Mouse (Mus musculus) liver, embryonic 12.5 days (tissue): ENCODE results near the gene Nbl1. TPM values are rescaled to one million over a fixed set of nuclear protein-coding genes. Genes with fewer than 3 reads are reported as not detected.

Experiments
- ATAC-seq: fragments of 200-750 bp; cut with Nextera tagmentation; 2 replicates; pipeline ENCODE4 v1.8.0; 2017; ENCODE audit warnings: moderate number of reproducible peaks, mild to moderate bottlenecking, moderate library complexity
- H3K27ac ChIP-seq: fragments of 300-500 bp; sonication (generic); 2 replicates; pipeline ENCODE4 v1.5.1; 2016; ENCODE audit warnings: mild to moderate bottlenecking
- H3K27me3 ChIP-seq: fragments of 300-500 bp; sonication (generic); replicated peaks from 2 replicates; pipeline ENCODE4 v1.6.1; 2016; ENCODE audit warnings: mild to moderate bottlenecking, moderate library complexity
- H3K36me3 ChIP-seq: fragments of 300-500 bp; sonication (generic); 2 replicates; pipeline ENCODE4 v1.6.1; 2016; ENCODE audit warnings: mild to moderate bottlenecking, moderate library complexity
- H3K4me1 ChIP-seq: fragments of 300-500 bp; sonication (generic); 2 replicates; pipeline ENCODE4 v1.6.1; 2016
- H3K4me2 ChIP-seq: fragments of 300-500 bp; sonication (generic); 2 replicates; pipeline ENCODE4 v1.6.1; 2016; ENCODE audit warnings: mild to moderate bottlenecking, moderate library complexity
- H3K4me3 ChIP-seq: fragments of 300-500 bp; sonication (generic); 2 replicates; pipeline ENCODE4 v1.5.1; 2016; ENCODE audit warnings: mild to moderate bottlenecking, moderate library complexity
- H3K9ac ChIP-seq: fragments of 300-500 bp; sonication (generic); 2 replicates; pipeline ENCODE4 v1.6.1; 2016; ENCODE audit warnings: mild to moderate bottlenecking, moderate library complexity
- H3K9me3 ChIP-seq: fragments of 300-500 bp; sonication (generic); replicated peaks from 2 replicates; pipeline ENCODE4 v1.6.1; 2016; ENCODE audit warnings: mild to moderate bottlenecking, moderate library complexity
- WGBS: fragments of 180-500 bp; shearing (Covaris S2); methylation state at CpG from one replicate; pipeline ENCODE4 v1.1.7; 2016; ENCODE audit not compliant: insufficient replicate concordance; 5-methylcytosine and 5-hydroxymethylcytosine counted together
- polyA plus RNA-seq: library from polyadenylated mRNA; unstranded; fragments of >200 nt; fragmentation: Nextera tagmentation; extraction: Ambion mirVana; gene quantifications from 2 replicates; pipeline ENCODE4 v1.2.1, GENCODE M21; 2016

The Nbl1 gene
- polyA plus RNA-seq, 1 experiment from 2014 or later = 2.1 TPM

GRCm38 (mm10) chr4:139122557-139122956 lies 29.8 kb upstream of the Nbl1 start:
- peak overlapping the region; percentile 51 for H3K9ac ChIP-seq
- peak; percentile 68; the same call in 1 of the 2 replicates for ATAC-seq
- 44% methylated on average over 4 of the region's 4 CpGs for WGBS
- peaks cover 13% of the 10 kb centered on the region for H3K36me3 ChIP-seq
- peaks cover 87% of the 10 kb centered on the region for H3K4me1 ChIP-seq
- H3K27me3 ChIP-seq = no peaks in the 10 kb centered on the region
- peaks cover 6% of the 10 kb centered on the region for H3K9me3 ChIP-seq
- H3K4me3 ChIP-seq = no peak overlapping the region
- H3K27ac ChIP-seq = peak overlapping the region; percentile 54
- H3K4me2 ChIP-seq = peak overlapping the region; percentile 49

GRCm38 (mm10) chr4:139120998-139121397 lies 28.2 kb upstream of the Nbl1 start:
- Histone ChIP-seq H3K4me2 (no peak overlapping the region), H3K4me1 (peaks cover 98% of the 10 kb centered on the region)
- 42% methylated on average over 7 of the region's 7 CpGs for WGBS

GRCm38 (mm10) chr4:139120281-139120814 lies 27.6 kb upstream of the Nbl1 start:
- no peak for ATAC-seq
- Histone ChIP-seq H3K27me3 (no peaks in the 10 kb centered on the region), H3K9me3 (no peaks in the 10 kb centered on the region), H3K9ac (no peak overlapping the region), H3K27ac (no peak overlapping the region), H3K4me1 (peaks cover 99% of the 10 kb centered on the region), H3K4me3 (no peak overlapping the region), H3K4me2 (no peak overlapping the region), H3K36me3 (no peaks in the 10 kb centered on the region)
- 75% methylated on average over 4 of the region's 4 CpGs for WGBS

More at GRCm38 (mm10) chr4:139120998-139121397, 28.2 kb upstream of the Nbl1 start:
- no peak overlapping the region for H3K4me3 ChIP-seq
- no peak for ATAC-seq
- no peaks in the 10 kb centered on the region for H3K27me3 ChIP-seq
- no peaks in the 10 kb centered on the region for H3K9me3 ChIP-seq
- H3K27ac ChIP-seq = no peak overlapping the region
- H3K9ac ChIP-seq = no peak overlapping the region
- no peaks in the 10 kb centered on the region for H3K36me3 ChIP-seq

GRCm38 (mm10) chr4:139116356-139117063 lies 23.7 kb upstream of the Nbl1 start:
- no peaks in the 10 kb centered on the region for H3K9me3 ChIP-seq
- H3K36me3 ChIP-seq = no peaks in the 10 kb centered on the region
- peak overlapping the region; percentile 32 for H3K4me2 ChIP-seq
- no peaks in the 10 kb centered on the region for H3K27me3 ChIP-seq
- H3K4me1 ChIP-seq = peaks cover 91% of the 10 kb centered on the region
- peak overlapping the region; percentile 70 for H3K27ac ChIP-seq
- H3K4me3 ChIP-seq = no peak overlapping the region
- H3K9ac ChIP-seq = no peak overlapping the region
- peak; percentile 87 for ATAC-seq
- WGBS = 41% methylated on average over 3 of the region's 3 CpGs

- Histone ChIP-seq H3K9me3 (no peaks in the 10 kb centered on the region), H3K4me2 (no peak overlapping the region; the same call in 1 of the 2 replicates), H3K27ac (peak overlapping the region; percentile 70; the same call in 1 of the 2 replicates), H3K9ac (no peak overlapping the region), H3K27me3 (no peaks in the 10 kb centered on the region), H3K36me3 (no peaks in the 10 kb centered on the region), H3K4me1 (peaks cover 91% of the 10 kb centered on the region), H3K4me3 (no peak overlapping the region)
- 80% methylated on average over 4 of the region's 5 CpGs for WGBS
- ATAC-seq = no peak
Observed at GRCm38 (mm10) chr4:139115721-139116120, 22.9 kb upstream of the Nbl1 start.

- Histone ChIP-seq H3K9me3 (no peaks in the 10 kb centered on the region), H3K27ac (no peak overlapping the region), H3K9ac (no peak overlapping the region), H3K4me2 (no peak overlapping the region), H3K4me3 (no peak overlapping the region), H3K36me3 (peaks cover 6% of the 10 kb centered on the region), H3K27me3 (no peaks in the 10 kb centered on the region), H3K4me1 (peaks cover 74% of the 10 kb centered on the region)
- WGBS = 74% methylated on average over 3 of the region's 3 CpGs
- no peak for ATAC-seq
Observed at GRCm38 (mm10) chr4:139112482-139112881, 19.7 kb upstream of the Nbl1 start.

- no peak overlapping the region for H3K4me3 ChIP-seq
- WGBS = 49% methylated on average over 3 of the region's 3 CpGs
- H3K9me3 ChIP-seq = no peaks in the 10 kb centered on the region
- peak overlapping the region; percentile 19; the same call in 1 of the 2 replicates for H3K4me2 ChIP-seq
- H3K9ac ChIP-seq = no peak overlapping the region
- H3K4me1 ChIP-seq = peaks cover 64% of the 10 kb centered on the region
- H3K27ac ChIP-seq = peak overlapping the region; percentile 53
- peaks cover 11% of the 10 kb centered on the region for H3K36me3 ChIP-seq
- no peaks in the 10 kb centered on the region for H3K27me3 ChIP-seq
- ATAC-seq = no peak
Observed at GRCm38 (mm10) chr4:139111421-139111820, 18.6 kb upstream of the Nbl1 start.

GRCm38 (mm10) chr4:139110858-139111257 lies 18.1 kb upstream of the Nbl1 start:
- WGBS = 26% methylated on average over 3 of the region's 3 CpGs
- Histone ChIP-seq H3K27me3 (no peaks in the 10 kb centered on the region), H3K4me1 (peaks cover 58% of the 10 kb centered on the region), H3K4me2 (peak overlapping the region; percentile 19; the same call in 1 of the 2 replicates), H3K27ac (peak overlapping the region; percentile 53), H3K4me3 (no peak overlapping the region), H3K9me3 (no peaks in the 10 kb centered on the region), H3K9ac (no peak overlapping the region), H3K36me3 (peaks cover 11% of the 10 kb centered on the region)
- ATAC-seq = no peak

- whole genome bisulfite sequencing = 88% methylated on average over 1 of the region's 1 CpGs
- ATAC-seq = no peak
- H3K36me3 ChIP-seq = peaks cover 64% of the 10 kb centered on the region
Observed at GRCm38 (mm10) chr4:139105453-139105852, 12.7 kb upstream of the Nbl1 start.

GRCm38 (mm10) chr4:139101546-139101945 lies 8.8 kb upstream of the Nbl1 start:
- Histone ChIP-seq H3K4me2 (no peak overlapping the region), H3K27ac (no peak overlapping the region), H3K27me3 (peaks cover 7% of the 10 kb centered on the region; the same call in 1 of the 2 replicates), H3K9me3 (no peaks in the 10 kb centered on the region), H3K9ac (no peak overlapping the region), H3K36me3 (peaks cover 53% of the 10 kb centered on the region), H3K4me3 (no peak overlapping the region), H3K4me1 (no peaks in the 10 kb centered on the region)
- ATAC-seq = no peak
- WGBS = 78% methylated on average over 6 of the region's 6 CpGs

More at GRCm38 (mm10) chr4:139105453-139105852, 12.7 kb upstream of the Nbl1 start:
- Histone ChIP-seq H3K27me3 (no peaks in the 10 kb centered on the region), H3K4me2 (no peak overlapping the region), H3K4me3 (no peak overlapping the region), H3K9me3 (no peaks in the 10 kb centered on the region), H3K9ac (no peak overlapping the region), H3K27ac (no peak overlapping the region), H3K4me1 (peaks cover 13% of the 10 kb centered on the region)

GRCm38 (mm10) chr4:139100326-139100725 lies 7.5 kb upstream of the Nbl1 start:
- Histone ChIP-seq H3K9ac (no peak overlapping the region), H3K27me3 (peaks cover 17% of the 10 kb centered on the region), H3K9me3 (no peaks in the 10 kb centered on the region), H3K27ac (no peak overlapping the region), H3K4me1 (no peaks in the 10 kb centered on the region), H3K4me3 (no peak overlapping the region), H3K4me2 (no peak overlapping the region), H3K36me3 (peaks cover 49% of the 10 kb centered on the region)
- ATAC-seq = no peak
- WGBS = 85% methylated on average over 8 of the region's 8 CpGs

GRCm38 (mm10) chr4:139096201-139096600 lies 3.4 kb upstream of the Nbl1 start:
- Histone ChIP-seq H3K36me3 (peaks cover 8% of the 10 kb centered on the region; the same call in 1 of the 2 replicates), H3K27me3 (peaks cover 58% of the 10 kb centered on the region), H3K27ac (no peak overlapping the region), H3K9me3 (peaks cover 7% of the 10 kb centered on the region; the same call in 1 of the 2 replicates), H3K4me3 (no peak overlapping the region), H3K9ac (no peak overlapping the region), H3K4me2 (no peak overlapping the region), H3K4me1 (no peaks in the 10 kb centered on the region)
- 69% methylated on average over 5 of the region's 5 CpGs for WGBS
- ATAC-seq = no peak
